Mouse (Mus musculus) bone marrow macrophage, adult 2 months (primary cell): ENCODE data around the gene Tmem179. TPM values are rescaled to one million over a fixed set of nuclear protein-coding genes. Genes with fewer than 3 reads are reported as not detected.

ENCODE experiments used
- H3K27ac ChIP-seq: 2 replicates; pipeline ENCODE4 v1.5.1; 2012; ENCODE audit warnings: low read depth, low read length; ENCODE audit not compliant: insufficient read depth
- H3K4me1 ChIP-seq: 2 replicates; pipeline ENCODE4 v1.6.1; 2012; ENCODE audit warnings: low read length; ENCODE audit not compliant: control insufficient read depth, insufficient read depth
- H3K4me3 ChIP-seq: 2 replicates; pipeline ENCODE4 v1.5.1; 2012; ENCODE audit warnings: mild to moderate bottlenecking, low read length, moderate library complexity; ENCODE audit not compliant: insufficient read depth
- CTCF ChIP-seq: IDR thresholded peaks from 2 replicates; pipeline ENCODE4 v1.5.1; 2012; ENCODE audit warnings: low read depth, mild to moderate bottlenecking, low read length, moderate library complexity
- POLR2A ChIP-seq: IDR thresholded peaks from 2 replicates; pipeline ENCODE4 v1.6.1; 2012; ENCODE audit warnings: mild to moderate bottlenecking, low read depth, low read length, borderline replicate concordance
- polyA plus RNA-seq: library from polyadenylated mRNA; stranded (reverse); fragments of >200 nt; gene quantifications from 2 replicates; pipeline ENCODE4 v1.2.4, GENCODE M21; 2012; ENCODE audit not compliant: missing spikeins, insufficient read depth, insufficient read length

Tmem179 gene
- polyA plus RNA-seq, result not detected in 2 replicates

- Histone ChIP-seq H3K4me1 (peaks cover 9% of the 10 kb centered on the region), H3K4me3 (0 out of 2 replicates have a peak within 1 kb of the TSS, but pooled peaks have one; percentile 4), H3K27ac (0 out of 2 replicates have a peak within 1 kb of the TSS, but pooled peaks have one; percentile 0)
- TF ChIP-seq CTCF (no peak), POLR2A (no peak)
Observed at GRCm38 (mm10) chr12:112516697-112517337, at the start of gene Tmem179. TSS of gene Tmem179 (minus strand) at chr12:112516747.

GRCm38 (mm10) chr12:112563011-112563410 is 46.5 kb upstream of the Tmem179 start:
- no peak overlapping the region for H3K27ac ChIP-seq
- H3K4me1 ChIP-seq, result peaks cover 5% of the 10 kb centered on the region; the same call in 1 of the 2 replicates
- no peak for TF ChIP-seq CTCF
- no peak overlapping the region for H3K4me3 ChIP-seq

GRCm38 (mm10) chr12:112562462-112562861 is 45.9 kb upstream of the Tmem179 start:
- H3K4me3 ChIP-seq, result no peak overlapping the region
- TF ChIP-seq POLR2A (no peak), CTCF (no peak)
- no peak overlapping the region for H3K27ac ChIP-seq
- peaks cover 5% of the 10 kb centered on the region; the same call in 1 of the 2 replicates for H3K4me1 ChIP-seq

- Histone ChIP-seq H3K4me3 (no peak overlapping the region), H3K4me1 (peaks cover 5% of the 10 kb centered on the region; the same call in 1 of the 2 replicates), H3K27ac (no peak overlapping the region)
- no peak for TF ChIP-seq CTCF
- no peak for TF ChIP-seq POLR2A
Observed at GRCm38 (mm10) chr12:112561163-112561562, 44.6 kb upstream of the Tmem179 start.

GRCm38 (mm10) chr12:112560176-112560797 is 43.7 kb upstream of the Tmem179 start:
- TF ChIP-seq POLR2A (no peak), CTCF (0 out of 2 replicates have a peak, but pooled peaks have one; percentile 41)
- no peak overlapping the region for H3K4me3 ChIP-seq
- no peak overlapping the region for H3K27ac ChIP-seq
- H3K4me1 ChIP-seq, result peaks cover 5% of the 10 kb centered on the region; the same call in 1 of the 2 replicates

- Histone ChIP-seq H3K4me3 (no peak overlapping the region), H3K27ac (no peak overlapping the region), H3K4me1 (peaks cover 5% of the 10 kb centered on the region; the same call in 1 of the 2 replicates)
- TF ChIP-seq POLR2A (no peak), CTCF (no peak)
Observed at GRCm38 (mm10) chr12:112559671-112560070, 43.1 kb upstream of the Tmem179 start.

GRCm38 (mm10) chr12:112559231-112559630 is 42.7 kb upstream of the Tmem179 start:
- TF ChIP-seq POLR2A, result no peak
- no peak for TF ChIP-seq CTCF
- peaks cover 5% of the 10 kb centered on the region; the same call in 1 of the 2 replicates for H3K4me1 ChIP-seq
- no peak overlapping the region for H3K4me3 ChIP-seq
- H3K27ac ChIP-seq, result no peak overlapping the region

GRCm38 (mm10) chr12:112557219-112557618 is 40.7 kb upstream of the Tmem179 start:
- no peak for TF ChIP-seq CTCF
- no peak for TF ChIP-seq POLR2A
- Histone ChIP-seq H3K27ac (no peak overlapping the region), H3K4me3 (no peak overlapping the region), H3K4me1 (peaks cover 3% of the 10 kb centered on the region; the same call in 1 of the 2 replicates)

- H3K4me3 ChIP-seq, result no peak overlapping the region
- TF ChIP-seq CTCF (no peak), POLR2A (no peak)
- no peak overlapping the region for H3K27ac ChIP-seq
- H3K4me1 ChIP-seq, result peaks cover 3% of the 10 kb centered on the region; the same call in 1 of the 2 replicates
Observed at GRCm38 (mm10) chr12:112556531-112557060, 40.0 kb upstream of the Tmem179 start.

GRCm38 (mm10) chr12:112554900-112555299 is 38.4 kb upstream of the Tmem179 start:
- TF ChIP-seq CTCF (no peak), POLR2A (no peak)
- H3K27ac ChIP-seq, result no peak overlapping the region
- H3K4me3 ChIP-seq, result no peak overlapping the region
- peaks cover under 1% of the 10 kb centered on the region; the same call in 1 of the 2 replicates for H3K4me1 ChIP-seq
